Mouse (Mus musculus) thymus, adult 2 months (tissue): ENCODE measurements at regions not wholly inside any gene's neighbourhood (a gene's known extent, or its start where the extent isn't known, plus 50 kb on each side); places are given as distances from the start of the nearest gene placed in this dataset.
"Not testable (repeated sequence)": the region's sequence is repeated elsewhere in the genome, so short reads cannot be mapped to it uniquely, and the experiment has no call there.

ENCODE experiments used
- DNase-seq: peaks from one replicate; pipeline ENCODE4 v3.0.0; 2021
- H3K27ac ChIP-seq: fragments of 200-500 bp; 2 replicates; pipeline ENCODE4 v1.5.1; 2012; ENCODE audit warnings: low read length, control low read depth; ENCODE audit not compliant: control insufficient read depth, insufficient read depth
- H3K27me3 ChIP-seq: fragments of 200-500 bp; 2 replicates; pipeline ENCODE4 v1.6.1; 2012; ENCODE audit warnings: mild to moderate bottlenecking, low read length, moderate library complexity, mixed read lengths; ENCODE audit not compliant: control insufficient read depth, insufficient read depth
- H3K36me3 ChIP-seq: fragments of 200-500 bp; 2 replicates; pipeline ENCODE4 v1.6.1; 2012; ENCODE audit warnings: mild to moderate bottlenecking, low read length, moderate library complexity; ENCODE audit not compliant: control insufficient read depth, insufficient read depth
- H3K4me1 ChIP-seq: fragments of 200-500 bp; replicated peaks from 2 replicates; pipeline ENCODE4 v1.6.1; 2012; ENCODE audit warnings: low read length; ENCODE audit not compliant: control insufficient read depth, insufficient read depth
- H3K4me3 ChIP-seq: fragments of 200-500 bp; 2 replicates; pipeline ENCODE4 v1.5.1; 2012; ENCODE audit warnings: mild to moderate bottlenecking, low read length, control low read depth, moderate library complexity; ENCODE audit not compliant: control insufficient read depth, insufficient read depth
- CTCF ChIP-seq: fragments of 200-500 bp; IDR thresholded peaks from 2 replicates; pipeline ENCODE4 v1.5.1; 2012; ENCODE audit warnings: mild to moderate bottlenecking, control low read depth, low read length, moderate library complexity, borderline replicate concordance; ENCODE audit not compliant: control insufficient read depth, poor library complexity, insufficient read depth; ENCODE audit errors: extremely low read depth
- POLR2A ChIP-seq: fragments of 200-500 bp; IDR thresholded peaks from 2 replicates; pipeline ENCODE4 v1.6.1; 2012; ENCODE audit warnings: mild to moderate bottlenecking, low read length, control low read depth, moderate library complexity; ENCODE audit not compliant: control insufficient read depth, poor library complexity, insufficient read depth; ENCODE audit errors: extremely low read depth
- WGBS: fragments of 180-500 bp; shearing (Covaris S2); methylation state at CpG from one replicate; pipeline ENCODE4 v1.1.7; 2018; 5-methylcytosine and 5-hydroxymethylcytosine counted together

DNA sequence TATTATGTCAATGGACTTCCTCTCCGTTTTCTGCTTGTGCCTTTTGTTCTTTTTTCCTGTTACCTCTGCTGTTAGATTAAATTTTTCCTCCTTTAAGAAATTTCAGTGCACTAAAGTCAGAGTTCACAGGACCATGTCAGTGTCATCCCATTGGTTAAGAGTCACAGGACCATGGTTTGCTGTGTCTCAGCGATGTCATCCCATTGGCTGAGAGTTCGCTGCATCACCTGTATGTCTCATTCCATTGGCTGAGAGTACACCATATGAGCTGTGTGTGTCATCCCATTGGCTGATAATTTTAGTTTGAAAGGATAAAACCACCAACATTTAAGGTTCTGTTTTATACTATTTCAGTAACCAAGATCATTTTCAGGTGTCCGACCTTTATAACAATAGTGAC, 50.7 kb upstream of the Jade1 start:
- H3K27me3 ChIP-seq, result no peaks in the 10 kb centered on the region
- no peak overlapping the region for H3K27ac ChIP-seq
- TF ChIP-seq POLR2A, result no peak
- no peak for TF ChIP-seq CTCF
- DNase-seq, result no peak
- no peaks in the 10 kb centered on the region for H3K4me1 ChIP-seq
- H3K4me3 ChIP-seq, result no peak overlapping the region
- 96% methylated on average over 4 of the region's 4 CpGs for WGBS
- H3K36me3 ChIP-seq, result no peaks in the 10 kb centered on the region

DNA sequence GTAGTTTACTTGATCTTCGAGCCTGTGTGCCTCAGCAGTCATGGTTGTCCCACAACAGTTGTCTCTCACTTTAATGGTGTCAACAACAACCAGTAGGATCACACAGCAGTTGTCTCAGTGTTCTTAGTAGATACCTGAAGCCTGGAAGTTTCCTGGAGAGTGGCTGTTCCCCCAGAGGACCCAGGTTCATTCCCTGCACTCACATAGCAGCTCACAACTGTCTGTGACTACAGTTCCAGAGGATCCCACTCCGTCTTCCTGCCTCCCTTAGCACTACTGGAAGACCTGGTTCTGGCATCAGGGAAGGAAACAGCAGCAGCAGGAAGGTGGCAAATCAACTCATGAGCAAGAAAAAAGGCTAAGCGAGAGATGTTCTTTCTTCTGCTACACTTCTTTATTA, 53.4 kb upstream of the Jade1 start:
- DNase-seq, result no peak
- no peak for TF ChIP-seq CTCF
- TF ChIP-seq POLR2A, result no peak
- 76% methylated on average over 3 of the region's 3 CpGs for WGBS

DNA sequence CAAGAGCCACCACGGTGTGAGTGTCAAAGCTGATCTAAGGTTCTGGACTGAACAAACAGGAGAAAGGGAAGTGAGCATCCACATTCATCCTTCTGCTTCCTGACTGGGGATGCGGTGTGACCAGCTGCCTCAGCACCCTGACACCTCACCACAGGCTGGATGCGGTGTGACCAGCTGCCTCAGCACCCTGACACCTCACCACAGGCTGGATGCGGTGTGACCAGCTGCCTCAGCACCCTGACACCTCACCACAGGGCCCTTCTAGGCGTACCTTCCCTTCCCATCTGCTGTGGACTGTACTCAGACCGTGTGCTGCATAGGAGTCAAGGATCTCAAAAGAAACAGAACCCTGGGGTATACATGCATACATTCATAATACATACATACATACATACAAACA, 53.9 kb upstream of the Jade1 start:
- not testable (repeated sequence) for H3K36me3 ChIP-seq, H3K27me3 ChIP-seq, H3K4me1 ChIP-seq, DNase-seq, H3K27ac ChIP-seq, H3K4me3 ChIP-seq
- 20% methylated on average over 6 of the region's 6 CpGs for WGBS

More for the DNA sequence above, 53.4 kb upstream of the Jade1 start:
- Histone ChIP-seq H3K27ac (no peak overlapping the region), H3K4me1 (0 out of 2 replicates have a peak, but pooled peaks cover 2% of the 10 kb centered on the region), H3K27me3 (no peaks in the 10 kb centered on the region), H3K36me3 (no peaks in the 10 kb centered on the region), H3K4me3 (no peak overlapping the region)

DNA sequence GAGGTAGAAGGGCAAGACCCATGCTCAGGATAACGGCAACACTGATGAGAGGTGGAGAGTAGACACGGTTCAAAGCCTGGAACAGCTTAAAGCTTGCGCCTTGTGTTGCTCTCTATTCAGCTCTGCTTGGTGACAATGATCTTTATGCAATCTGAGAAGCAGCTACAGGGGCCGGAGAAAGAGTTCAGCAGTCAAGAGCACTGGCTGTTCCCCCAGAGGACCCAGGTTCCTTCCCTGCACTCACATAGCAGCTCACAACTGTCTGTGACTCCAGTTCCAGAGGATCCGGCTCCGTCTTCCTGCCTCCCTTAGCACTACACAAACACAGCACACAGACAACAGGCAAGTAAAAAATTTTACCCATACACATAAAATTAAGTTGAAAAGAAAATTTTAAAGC, 54.4 kb upstream of the Jade1 start:
- WGBS, result 89% methylated on average over 6 of the region's 6 CpGs
- H3K4me1 ChIP-seq, result 0 out of 2 replicates have a peak, but pooled peaks cover 2% of the 10 kb centered on the region
- no peak for DNase-seq
- no peak overlapping the region for H3K27ac ChIP-seq
- TF ChIP-seq POLR2A (no peak), CTCF (no peak)
- no peak overlapping the region for H3K4me3 ChIP-seq
- H3K36me3 ChIP-seq, result no peaks in the 10 kb centered on the region
- no peaks in the 10 kb centered on the region for H3K27me3 ChIP-seq

DNA sequence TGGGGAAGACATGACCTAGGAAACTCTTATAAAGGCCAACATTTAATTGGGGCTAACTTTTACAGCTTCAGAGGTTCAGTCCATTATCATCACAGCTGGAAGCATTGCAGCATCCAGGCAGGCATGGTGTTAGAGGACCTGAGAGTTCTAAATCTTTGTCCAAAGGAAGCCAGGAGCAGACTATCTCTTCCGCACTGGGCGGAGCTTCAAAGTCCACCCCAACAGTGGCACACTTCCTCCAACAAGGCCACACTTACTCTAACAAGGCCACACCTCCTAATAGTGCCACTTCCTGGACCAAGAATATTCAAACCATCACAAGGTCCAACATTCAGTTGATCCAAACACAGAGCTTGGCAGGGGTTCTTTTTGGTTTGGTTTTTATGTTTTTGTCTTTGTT, 55.9 kb upstream of the Jade1 start:
- Histone ChIP-seq H3K27ac (no peak overlapping the region), H3K4me3 (no peak overlapping the region), H3K4me1 (0 out of 2 replicates have a peak, but pooled peaks cover 2% of the 10 kb centered on the region), H3K27me3 (no peaks in the 10 kb centered on the region), H3K36me3 (no peaks in the 10 kb centered on the region)
- no peak for TF ChIP-seq POLR2A
- TF ChIP-seq CTCF, result no peak
- DNase-seq, result no peak
- WGBS, result 99% methylated on average over 2 of the region's 2 CpGs

DNA sequence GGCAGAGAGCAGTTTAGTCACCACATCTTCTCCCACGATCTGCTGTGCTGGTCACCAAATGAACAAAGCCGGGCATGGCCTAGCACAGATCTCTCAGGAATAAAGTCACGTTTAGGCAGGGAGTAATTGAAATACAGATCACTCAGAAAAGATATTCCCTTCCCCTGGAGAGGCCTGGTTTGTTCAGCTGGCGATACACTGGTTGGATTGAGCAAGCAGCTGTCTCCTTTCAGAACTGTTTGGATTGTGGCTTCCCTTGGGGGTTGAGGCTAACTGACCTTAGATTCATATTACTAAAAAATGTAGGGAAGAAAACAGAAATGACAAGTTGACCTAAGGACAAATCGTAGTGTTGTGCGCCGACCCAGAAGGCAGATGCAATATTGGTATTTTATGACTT, 56.7 kb upstream of the Jade1 start:
- Histone ChIP-seq H3K4me1 (0 out of 2 replicates have a peak, but pooled peaks cover 2% of the 10 kb centered on the region), H3K36me3 (no peaks in the 10 kb centered on the region), H3K27ac (no peak overlapping the region), H3K27me3 (no peaks in the 10 kb centered on the region), H3K4me3 (no peak overlapping the region)
- TF ChIP-seq CTCF, result no peak
- no peak for TF ChIP-seq POLR2A
- DNase-seq, result no peak
- WGBS, result 94% methylated on average over 7 of the region's 7 CpGs

DNA sequence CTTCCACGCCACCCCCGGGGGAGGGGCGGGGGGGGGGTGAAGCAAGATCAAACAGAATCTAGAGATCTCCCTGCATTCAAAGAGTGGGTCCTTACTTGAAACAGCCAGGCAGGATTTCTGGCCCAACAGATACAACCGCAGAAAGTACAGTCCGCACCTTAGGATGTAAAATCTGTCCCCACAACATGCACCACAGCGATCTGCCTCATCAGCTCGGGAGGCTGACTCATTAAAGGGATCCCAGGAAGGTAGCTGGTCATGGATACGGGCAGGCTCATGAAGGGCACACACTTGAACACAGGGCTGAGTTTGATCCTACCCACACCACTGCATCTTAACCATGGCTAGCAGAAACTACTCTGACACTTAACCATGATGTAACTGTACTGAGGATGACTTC, 57.8 kb upstream of the Jade1 start:
- WGBS, result 82% methylated on average over 8 of the region's 8 CpGs
- no peak overlapping the region for H3K27ac ChIP-seq
- H3K27me3 ChIP-seq, result no peaks in the 10 kb centered on the region
- DNase-seq, result no peak
- no peaks in the 10 kb centered on the region for H3K36me3 ChIP-seq
- TF ChIP-seq POLR2A, result no peak
- TF ChIP-seq CTCF, result no peak
- H3K4me3 ChIP-seq, result no peak overlapping the region
- H3K4me1 ChIP-seq, result 0 out of 2 replicates have a peak, but pooled peaks cover 2% of the 10 kb centered on the region
